Mouse (Mus musculus) MEL (cell line): ENCODE data around the gene Mprip. TPM values are rescaled to one million over a fixed set of nuclear protein-coding genes. Genes with fewer than 3 reads are reported as not detected.

ENCODE experiments used
- DNase-seq: peaks from one replicate; pipeline ENCODE4 v3.0.0; 2011; ENCODE audit warnings: low read depth, low spot score
- H3K27ac ChIP-seq: 2 replicates; pipeline ENCODE4 v1.5.1; 2012; ENCODE audit warnings: low read depth, mild to moderate bottlenecking, control low read depth, low read length, moderate library complexity; ENCODE audit not compliant: control insufficient read depth
- H3K27me3 ChIP-seq, 2 experiments: fragments of 150-350 bp in 1 of 2; sonication (generic) in 1 of 2; 2 replicates each; pipeline ENCODE4 v1.6.1; 2012; ENCODE audit warnings: low read length in 2 of 2, mild to moderate bottlenecking in 2 of 2, improper control_type of control experiment in 1 of 2, moderate library complexity in 1 of 2; ENCODE audit not compliant: insufficient read depth in 2 of 2, control insufficient read depth in 1 of 2
- H3K36me3 ChIP-seq, 2 experiments: 2 replicates each; pipeline ENCODE4 v1.6.1; 2012 to 2014; ENCODE audit warnings: low read length in 2 of 2, improper control_type of control experiment in 1 of 2, inconsistent platforms in 1 of 2, mild to moderate bottlenecking in 1 of 2; ENCODE audit not compliant: insufficient read depth in 2 of 2, control insufficient read depth in 1 of 2
- H3K4me1 ChIP-seq, 2 experiments: fragments of 150-350 bp in 1 of 2; sonication (generic) in 1 of 2; 2 replicates each; pipeline ENCODE4 v1.6.1; 2012; ENCODE audit warnings: low read length in 2 of 2, improper control_type of control experiment in 1 of 2, mild to moderate bottlenecking in 1 of 2; ENCODE audit not compliant: insufficient read depth in 2 of 2, control insufficient read depth in 1 of 2
- H3K4me3 ChIP-seq, 2 experiments: fragments of 150-350 bp in 1 of 2; sonication (generic) in 1 of 2; 2 replicates each; pipeline ENCODE4 v1.5.1; 2012; ENCODE audit warnings: low read depth in 2 of 2, low read length in 2 of 2, mild to moderate bottlenecking in 2 of 2, moderate library complexity in 2 of 2, control low read depth in 1 of 2, improper control_type of control experiment in 1 of 2; ENCODE audit not compliant: control insufficient read depth in 1 of 2, insufficient read depth in 1 of 2
- H3K79me2 ChIP-seq: 2 replicates; pipeline ENCODE4 v1.6.1; 2012; ENCODE audit warnings: mild to moderate bottlenecking, low read length, moderate library complexity; ENCODE audit not compliant: control insufficient read depth, poor library complexity, insufficient read depth
- H3K9ac ChIP-seq: 2 replicates; pipeline ENCODE4 v1.6.1; 2012; ENCODE audit warnings: low read depth, mild to moderate bottlenecking, control low read depth, low read length, moderate library complexity; ENCODE audit not compliant: control insufficient read depth, poor library complexity, severe bottlenecking
- H3K9me3 ChIP-seq: fragments of 150-350 bp; sonication (generic); replicated peaks from 2 replicates; pipeline ENCODE4 v1.6.1; 2012; ENCODE audit warnings: mild to moderate bottlenecking, low read length, improper control_type of control experiment, moderate library complexity; ENCODE audit not compliant: insufficient read depth
- CHD2 ChIP-seq: IDR thresholded peaks from 2 replicates; pipeline ENCODE4 v1.6.1; 2011; ENCODE audit warnings: low read length, improper control_type of control experiment
- CTCF ChIP-seq, 3 experiments: IDR thresholded peaks in 2 of 3; conservative IDR thresholded peaks in 1 of 3; 2 replicates each; pipeline ENCODE4 v1.5.1; 2011 to 2012; ENCODE audit warnings: low read length in 3 of 3, low read depth in 2 of 3, mild to moderate bottlenecking in 2 of 3, improper control_type of control experiment in 1 of 3, inconsistent platforms in 1 of 3, mixed read lengths in 1 of 3, moderate library complexity in 1 of 3; ENCODE audit not compliant: control insufficient read depth in 1 of 3, insufficient read depth in 1 of 3, poor library complexity in 1 of 3, severe bottlenecking in 1 of 3
- E2F4 ChIP-seq: IDR thresholded peaks from 2 replicates; pipeline ENCODE4 v1.6.1; 2011; ENCODE audit warnings: low read depth, low read length, improper control_type of control experiment, borderline replicate concordance
- JUND ChIP-seq: IDR thresholded peaks from 2 replicates; pipeline ENCODE4 v1.6.1; 2011; ENCODE audit warnings: low read depth, mild to moderate bottlenecking, improper control_type of control experiment, low read length
- MAFK ChIP-seq: IDR thresholded peaks from 2 replicates; pipeline ENCODE4 v1.6.1; 2011; ENCODE audit warnings: low read depth, mild to moderate bottlenecking, low read length, improper control_type of control experiment, borderline replicate concordance
- MAX ChIP-seq: IDR thresholded peaks from 2 replicates; pipeline ENCODE4 v1.6.1; 2011; ENCODE audit warnings: low read length, improper control_type of control experiment
- MEF2A ChIP-seq: IDR thresholded peaks from 2 replicates; pipeline ENCODE4 v1.6.1; 2014; ENCODE audit warnings: low read depth, mild to moderate bottlenecking, inconsistent platforms, low read length, improper control_type of control experiment; ENCODE audit not compliant: poor library complexity, insufficient replicate concordance, severe bottlenecking; ENCODE audit errors: extremely low read depth
- NELFE ChIP-seq: IDR thresholded peaks from 2 replicates; pipeline ENCODE4 v1.6.1; 2011; ENCODE audit warnings: low read depth, low read length, improper control_type of control experiment
- POLR2A ChIP-seq, 2 experiments: IDR thresholded peaks; 2 replicates each; pipeline ENCODE4 v1.6.1; 2011 to 2012; ENCODE audit warnings: low read length in 2 of 2, mild to moderate bottlenecking in 2 of 2, control low read depth in 1 of 2, improper control_type of control experiment in 1 of 2, low read depth in 1 of 2, moderate library complexity in 1 of 2; ENCODE audit not compliant: control insufficient read depth in 1 of 2, insufficient read depth in 1 of 2, poor library complexity in 1 of 2
- SMC3 ChIP-seq: IDR thresholded peaks from 2 replicates; pipeline ENCODE4 v1.6.1; 2011; ENCODE audit warnings: low read depth, low read length, improper control_type of control experiment
- UBTF ChIP-seq: IDR thresholded peaks from 2 replicates; pipeline ENCODE4 v1.6.1; 2012; ENCODE audit warnings: low read depth, mild to moderate bottlenecking, inconsistent platforms, low read length, improper control_type of control experiment, moderate library complexity, borderline replicate concordance; ENCODE audit not compliant: insufficient read depth
- USF1 ChIP-seq: IDR thresholded peaks from 2 replicates; pipeline ENCODE4 v1.6.1; 2014; ENCODE audit warnings: low read depth, mild to moderate bottlenecking, inconsistent platforms, low read length, improper control_type of control experiment, moderate library complexity
- USF2 ChIP-seq, 2 experiments: IDR thresholded peaks; 2 replicates each; pipeline ENCODE4 v1.6.1; 2011 to 2012; ENCODE audit warnings: improper control_type of control experiment in 2 of 2, low read length in 2 of 2, borderline replicate concordance in 1 of 2, inconsistent platforms in 1 of 2, low read depth in 1 of 2, mild to moderate bottlenecking in 1 of 2; ENCODE audit not compliant: insufficient read depth in 1 of 2
- ZC3H11A ChIP-seq: IDR thresholded peaks from 2 replicates; pipeline ENCODE4 v1.6.1; 2012; ENCODE audit warnings: low read depth, mild to moderate bottlenecking, inconsistent platforms, low read length, improper control_type of control experiment
- ZNF384 ChIP-seq: IDR thresholded peaks from 2 replicates; pipeline ENCODE4 v1.6.1; 2012; ENCODE audit warnings: low read depth, mild to moderate bottlenecking, inconsistent platforms, low read length, improper control_type of control experiment
- polyA plus RNA-seq, 2 experiments: library from polyadenylated mRNA; stranded (reverse) in 1 of 2; unstranded in 1 of 2; fragments of >175 nt in 1 of 2; fragments of >200 nt in 1 of 2; gene quantifications; 2 replicates each; pipeline versions ENCODE4 v1.2.1 to v1.2.4; 2012; ENCODE audit warnings: low replicate concordance in 2 of 2, low read depth in 1 of 2; ENCODE audit not compliant: insufficient read length in 2 of 2, insufficient read depth in 1 of 2, missing spikeins in 1 of 2
- total RNA-seq: library from RNA; depleted of rRNA; stranded (reverse); fragments of 300-350 nt; gene quantifications from 2 replicates; pipeline ENCODE4 v1.2.3, GENCODE M21; 2012

Gene Mprip
- total and polyA plus RNA-seq, 3 experiments = 103 to 174 (median 142) TPM

DNA sequence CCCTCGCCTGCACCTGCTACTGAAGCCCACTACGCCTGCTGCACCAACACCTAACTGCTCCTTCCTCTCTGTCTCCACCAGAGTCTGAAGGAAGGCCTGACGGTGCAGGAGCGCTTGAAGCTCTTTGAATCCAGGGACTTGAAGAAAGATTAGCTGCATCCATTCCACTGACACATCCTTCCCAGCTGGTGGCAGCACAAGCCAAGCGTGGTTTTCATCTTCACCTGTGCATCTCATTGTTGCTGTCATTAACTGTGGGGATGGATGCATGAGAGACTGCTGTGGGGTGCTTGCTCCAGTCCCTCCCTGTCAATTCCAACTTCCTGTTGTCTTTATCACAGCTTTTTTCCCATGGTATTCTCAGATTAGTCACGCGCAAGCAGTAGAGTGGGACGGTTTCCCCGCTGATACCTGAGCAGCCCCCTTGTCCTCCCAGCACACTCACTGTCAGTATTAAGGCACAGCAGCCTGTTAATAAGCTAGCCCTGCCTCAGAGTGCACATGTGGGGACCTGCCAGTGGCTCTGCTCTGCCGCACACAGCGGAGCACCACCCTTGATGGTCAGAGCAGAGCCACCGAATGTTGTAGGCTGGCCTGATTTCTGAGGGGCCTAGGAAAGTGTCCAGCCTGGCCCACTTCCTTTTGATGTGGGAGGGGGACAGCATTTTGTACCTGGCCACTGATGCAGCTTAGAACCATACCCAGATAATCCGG, 114.5 kb downstream of the Mprip start:
- Histone ChIP-seq H3K4me3 (no peak overlapping the region), H3K79me2 (no peaks in the 10 kb centered on the region), H3K4me1 (peaks cover 17 to 19% of the 10 kb centered on the region in 2 experiments), H3K9ac (no peak overlapping the region), H3K27ac (no peak overlapping the region), H3K27me3 (no peaks in the 10 kb centered on the region)
- no peak for DNase-seq
- 0 out of 6 replicates have a peak, but pooled peaks of 1 of the 3 experiments have one; percentile 15 for TF ChIP-seq CTCF (IDR thresholded peaks at IDR 0.05 in 2 of 3, conservative IDR thresholded peaks at IDR 0.05 in 1 of 3; ENCODE audit: control insufficient read depth in 1 of 3, insufficient read depth in 1 of 3, low read depth in 2 of 3, low read length in 3 of 3, poor library complexity in 1 of 3, severe bottlenecking in 1 of 3)
- TF ChIP-seq MAFK = no peak
- TF ChIP-seq, all 39 proteins: peak for 1
- H3K36me3 ChIP-seq = peaks cover 2 to 27% of the 10 kb centered on the region in 2 experiments
- H3K9me3 ChIP-seq = no peaks in the 10 kb centered on the region

GRCm38 (mm10) chr11:59777259-59777658, 116.2 kb downstream of the Mprip start:
- Histone ChIP-seq H3K79me2 (no peaks in the 10 kb centered on the region), H3K27me3 (no peaks in the 10 kb centered on the region), H3K9ac (no peak overlapping the region), H3K36me3 (peaks cover 0 to 21% of the 10 kb centered on the region in 2 experiments; a peak in 2 of 4 replicates), H3K27ac (no peak overlapping the region), H3K4me3 (no peak overlapping the region), H3K9me3 (no peaks in the 10 kb centered on the region), H3K4me1 (peaks cover 12 to 16% of the 10 kb centered on the region in 2 experiments)
- no peak for DNase-seq
- TF ChIP-seq ZNF384 (no peak), MEF2A (no peak), CTCF (IDR thresholded peaks at IDR 0.05 in 2 of 3, conservative IDR thresholded peaks at IDR 0.05 in 1 of 3; ENCODE audit: control insufficient read depth in 1 of 3, insufficient read depth in 1 of 3, low read depth in 2 of 3, low read length in 3 of 3, poor library complexity in 1 of 3, severe bottlenecking in 1 of 3) (no peak), SMC3 (no peak), ZC3H11A (no peak), POLR2A (IDR thresholded peaks at IDR 0.05; ENCODE audit: control insufficient read depth in 1 of 2, insufficient read depth in 1 of 2, low read depth in 1 of 2, low read length in 2 of 2, poor library complexity in 1 of 2) (no peak), JUND (no peak), USF2 (IDR thresholded peaks at IDR 0.05; ENCODE audit: borderline replicate concordance in 1 of 2, insufficient read depth in 1 of 2, low read depth in 1 of 2, low read length in 2 of 2) (no peak), UBTF (no peak), NELFE (no peak), E2F4 (no peak), USF1 (no peak), MAX (no peak), CHD2 (no peak)
